Mouse (Mus musculus): ENCODE measurements around the gene Dnah3.

GRCm38 (mm10) chr7:120054016-120054415 lies 41.1 kb downstream of the Dnah3 start:
- TF ChIP-seq CTCF (IDR thresholded peaks at IDR 0.05; ENCODE audit: insufficient read depth, low read depth, low read length) = no peak
- TF ChIP-seq POLR2A (IDR thresholded peaks at IDR 0.05; ENCODE audit: insufficient read depth, low read depth, low read length) = no peak

All from olfactory bulb, adult 2 months (tissue).